Mouse (Mus musculus) cerebellum, adult 9-11 months (tissue): ENCODE results near the gene Kif1a.
A peak's percentile ranks its signal among the peaks of the same experiment; 100 is the strongest.
"Not testable (repeated sequence)": the region's sequence is repeated elsewhere in the genome, so short reads cannot be mapped to it uniquely, and the experiment has no call there.

Source experiments
- DNase-seq: peaks from one replicate; pipeline ENCODE4 v3.0.0; 2022

Gene Kif1a

DNA sequence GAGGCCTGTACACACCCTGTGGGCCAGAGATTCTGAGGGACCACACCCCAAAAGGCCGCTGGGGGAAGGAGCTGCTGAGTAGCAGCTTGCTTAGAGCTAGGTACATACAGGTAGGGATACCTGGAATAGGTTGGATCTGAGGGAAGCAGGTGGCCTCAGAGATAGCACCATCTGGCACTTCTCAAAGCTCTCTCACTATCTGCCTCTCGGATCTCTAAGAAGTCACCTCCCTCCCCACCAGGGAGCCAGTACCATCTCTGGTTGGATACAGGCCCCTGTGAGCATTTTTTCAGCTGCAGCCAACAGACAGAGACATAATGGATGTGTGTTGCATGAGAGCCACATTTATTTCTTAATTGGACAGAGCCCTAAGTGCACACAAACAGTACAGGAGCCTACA, 86.6 kb downstream of the Kif1a start:
- peak; percentile 65 for DNase-seq

GRCm38 (mm10) chr1:93014460-93014859, 87.3 kb downstream of the Kif1a start:
- DNase-seq = peak; percentile 76

DNA sequence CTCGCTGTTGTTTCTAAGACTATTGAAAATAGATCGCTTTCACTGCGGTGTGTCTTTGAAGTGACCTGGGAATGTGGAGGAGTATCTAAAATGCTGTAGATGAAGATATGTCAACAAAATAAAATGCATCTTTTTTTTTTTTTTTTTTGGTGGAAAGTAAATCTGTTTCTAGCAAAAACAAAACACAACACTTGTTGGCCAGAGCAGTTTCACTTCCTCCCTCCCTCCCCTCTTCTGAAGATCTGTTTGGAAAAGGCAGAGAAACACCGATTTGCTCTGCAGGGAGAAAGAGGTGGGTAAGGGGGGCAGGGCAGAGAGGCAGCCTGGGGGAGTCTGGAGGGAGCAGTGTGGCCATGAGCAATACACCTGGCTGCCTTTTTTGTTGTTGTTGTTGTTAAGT, 88.4 kb downstream of the Kif1a start:
- DNase-seq = no peak

GRCm38 (mm10) chr1:93012103-93012585, 89.6 kb downstream of the Kif1a start:
- DNase-seq = peak; percentile 17

- DNase-seq = no peak
Observed at GRCm38 (mm10) chr1:93010731-93011130, 91.0 kb downstream of the Kif1a start.

- no peak for DNase-seq
Observed at GRCm38 (mm10) chr1:93009196-93009595, 92.6 kb downstream of the Kif1a start.

GRCm38 (mm10) chr1:93006061-93006460, 95.7 kb downstream of the Kif1a start, which contains the start of gene Aqp12:
Aqp12 (plus strand) TSS chr1:93006334.
- DNase-seq = no peak

DNA sequence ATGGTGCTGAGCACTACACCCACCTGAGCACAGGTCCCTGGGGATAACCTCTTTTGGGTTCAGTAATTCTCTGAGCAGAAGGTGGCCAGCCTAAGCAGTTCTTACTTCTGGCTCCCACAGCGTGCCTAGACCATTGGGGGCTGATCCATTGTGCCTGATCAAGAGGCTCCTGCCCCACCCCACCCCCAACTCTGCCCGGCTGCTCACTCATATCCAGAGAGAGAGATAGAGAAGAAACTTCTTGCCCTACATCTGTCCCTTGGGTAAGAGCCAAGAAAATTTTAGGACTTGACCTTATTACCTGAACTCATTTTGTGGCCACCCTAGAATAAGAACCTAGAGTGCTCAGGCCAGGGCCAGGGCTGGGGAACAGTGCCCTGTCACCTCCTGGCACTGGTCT, 108.9 kb downstream of the Kif1a start:
- no peak for DNase-seq

DNA sequence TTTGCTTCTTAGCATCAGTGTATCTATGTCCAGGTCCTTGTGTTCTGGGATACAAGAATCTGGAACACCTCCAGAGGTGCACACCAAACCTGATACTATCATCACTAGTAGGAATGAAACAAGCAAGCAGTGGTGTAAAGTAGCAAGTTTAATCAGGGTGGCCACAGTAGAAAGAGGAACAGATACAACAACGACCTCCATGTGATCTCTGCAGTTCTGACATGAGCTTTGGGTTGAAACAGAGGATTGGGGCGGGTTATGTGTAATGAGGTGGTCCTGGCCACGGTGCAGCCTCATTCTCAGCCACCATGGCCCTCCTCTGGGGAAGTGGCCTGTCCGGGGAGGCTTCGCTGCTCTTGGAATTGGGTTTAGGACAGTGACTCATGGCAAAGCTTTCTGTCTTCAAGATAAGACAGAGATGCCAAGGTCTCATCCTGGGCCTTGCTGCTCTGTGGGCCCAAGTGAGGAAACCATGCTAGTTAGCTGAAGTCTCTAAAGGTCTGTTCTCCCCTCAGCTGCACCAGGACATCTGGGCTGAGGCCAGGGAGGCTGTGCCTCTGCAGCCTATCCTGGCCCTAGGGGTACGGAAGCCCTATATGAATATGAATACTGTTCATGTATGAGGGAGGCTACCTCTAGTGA, 109.4 kb downstream of the Kif1a start:
- DNase-seq = no peak

DNA sequence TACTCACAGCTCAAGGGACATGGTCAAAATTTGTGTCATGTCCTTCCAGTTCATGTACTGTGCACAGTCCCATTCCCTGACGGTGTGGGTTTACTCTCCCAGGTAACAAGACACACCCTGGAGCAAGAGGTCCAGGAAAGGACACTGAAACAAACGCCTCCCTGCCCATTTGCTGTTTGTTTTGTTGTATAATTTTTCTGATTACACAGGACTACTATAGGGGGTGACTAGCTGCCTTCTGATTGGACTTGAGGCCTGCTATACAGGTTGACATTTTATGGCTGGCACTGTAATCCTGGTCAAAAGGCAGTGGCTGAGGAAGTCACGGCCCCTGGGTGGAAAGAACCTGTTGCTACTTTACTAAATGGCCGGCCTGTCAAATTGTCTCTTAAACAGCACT, 111.9 kb downstream of the Kif1a start:
- no peak for DNase-seq

DNA sequence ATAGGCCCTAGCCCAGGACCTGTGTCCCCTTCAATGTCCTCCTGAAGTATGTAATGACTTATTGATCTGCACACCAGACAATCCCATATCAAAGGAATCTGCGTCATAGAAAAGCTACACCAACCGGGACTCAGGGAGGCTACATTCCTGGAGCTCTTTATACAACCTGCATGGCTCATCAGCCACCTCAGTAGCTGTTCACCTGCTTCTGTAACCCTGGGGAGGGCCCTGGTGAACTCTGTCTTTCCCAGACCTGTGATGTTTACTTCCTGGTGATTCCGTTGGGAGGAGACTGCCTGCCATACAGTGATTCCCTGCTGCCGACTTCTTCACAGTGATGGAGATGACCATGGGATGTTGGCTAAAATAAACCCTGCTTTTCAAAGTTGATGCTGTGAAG, 112.9 kb downstream of the Kif1a start:
- DNase-seq = no peak

DNA sequence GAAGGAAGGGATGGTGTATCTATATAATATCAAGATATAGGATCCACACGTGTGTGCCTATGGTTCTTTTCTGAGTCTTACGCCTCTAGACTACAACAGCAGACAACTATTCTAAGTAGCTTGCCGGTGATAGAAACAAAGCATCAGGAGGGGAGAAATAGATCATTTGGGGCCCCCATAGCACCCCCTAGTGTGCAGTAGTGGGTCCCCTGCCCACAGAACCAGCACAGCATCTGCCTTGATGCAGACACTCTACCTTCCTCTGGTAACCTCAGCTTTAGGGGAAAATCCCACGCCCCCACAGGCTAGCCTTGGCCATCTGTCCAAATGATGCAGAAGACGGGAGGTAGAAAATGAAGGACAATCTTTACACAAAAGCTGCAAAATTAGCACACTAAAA, 116.8 kb downstream of the Kif1a start:
- no peak for DNase-seq

GRCm38 (mm10) chr1:92982931-92983605, 118.7 kb downstream of the Kif1a start:
- peak; percentile 20 for DNase-seq

GRCm38 (mm10) chr1:92981056-92981845, 120.5 kb downstream of the Kif1a start:
- DNase-seq = no peak

- no peak for DNase-seq
Observed at GRCm38 (mm10) chr1:92979073-92979602, 122.6 kb downstream of the Kif1a start.

DNA sequence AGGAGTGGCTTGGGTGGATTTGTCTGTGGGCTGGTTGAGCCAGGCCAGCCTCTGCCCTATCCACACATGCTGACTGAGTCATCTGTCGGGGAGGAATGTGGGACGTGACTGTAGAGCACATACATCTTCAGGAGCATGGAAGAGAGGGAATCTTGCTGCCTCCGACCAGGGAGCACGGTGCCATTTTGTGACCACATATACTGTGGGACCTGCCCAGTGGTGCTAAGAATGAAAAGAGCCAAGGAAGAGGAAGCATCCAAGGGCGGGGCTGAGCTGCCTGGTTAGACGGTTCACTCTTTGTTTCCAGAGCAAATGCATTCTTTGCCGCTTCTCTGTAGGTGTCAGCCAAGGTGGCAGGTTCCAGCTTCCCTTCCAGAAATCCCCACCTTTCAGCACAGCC, 123.1 kb downstream of the Kif1a start:
- no peak for DNase-seq

DNA sequence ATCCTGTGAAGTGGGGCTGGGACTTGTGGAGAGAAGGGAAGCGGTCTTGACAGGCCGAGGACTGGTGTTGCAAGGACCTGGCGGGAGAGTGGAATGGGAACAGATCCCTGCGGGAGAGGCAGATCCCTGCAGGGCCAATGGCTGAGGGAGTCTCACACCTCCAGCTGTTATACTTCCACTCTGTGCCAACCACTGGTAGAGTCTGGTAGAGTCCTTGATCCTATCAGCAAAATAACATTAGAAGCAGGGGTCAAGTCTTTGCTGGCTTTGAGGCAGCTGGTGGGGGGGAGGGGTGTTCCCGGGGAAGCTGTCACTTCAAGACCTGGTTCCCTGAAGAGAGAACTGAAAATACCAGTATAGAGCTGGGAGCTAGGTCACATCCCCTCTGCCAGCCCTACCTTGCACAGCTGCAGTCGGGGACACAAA, 125.6 kb downstream of the Kif1a start:
- no peak for DNase-seq

DNA sequence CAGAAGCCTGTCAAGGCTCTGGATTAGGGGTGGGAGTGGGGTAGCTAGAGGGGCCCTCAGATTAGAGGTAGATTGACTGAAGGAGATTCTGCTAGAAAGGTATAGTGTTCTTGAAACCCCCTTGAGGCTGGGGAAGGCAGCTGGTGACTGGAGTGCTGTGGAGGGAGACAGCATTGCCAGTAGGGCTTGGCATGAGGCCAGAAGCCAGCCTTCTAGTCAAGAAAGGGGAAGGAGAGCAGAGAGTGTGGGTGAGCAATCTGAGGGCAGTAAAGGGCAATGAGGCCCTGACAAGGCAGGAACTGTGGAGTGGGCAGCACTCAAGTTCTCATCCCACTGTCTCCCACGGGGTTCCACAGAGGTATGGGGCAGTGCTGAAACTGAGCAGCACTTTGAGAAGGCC, 128.9 kb downstream of the Kif1a start:
- DNase-seq = no peak

GRCm38 (mm10) chr1:92971879-92972795, 129.6 kb downstream of the Kif1a start:
- no peak for DNase-seq

DNA sequence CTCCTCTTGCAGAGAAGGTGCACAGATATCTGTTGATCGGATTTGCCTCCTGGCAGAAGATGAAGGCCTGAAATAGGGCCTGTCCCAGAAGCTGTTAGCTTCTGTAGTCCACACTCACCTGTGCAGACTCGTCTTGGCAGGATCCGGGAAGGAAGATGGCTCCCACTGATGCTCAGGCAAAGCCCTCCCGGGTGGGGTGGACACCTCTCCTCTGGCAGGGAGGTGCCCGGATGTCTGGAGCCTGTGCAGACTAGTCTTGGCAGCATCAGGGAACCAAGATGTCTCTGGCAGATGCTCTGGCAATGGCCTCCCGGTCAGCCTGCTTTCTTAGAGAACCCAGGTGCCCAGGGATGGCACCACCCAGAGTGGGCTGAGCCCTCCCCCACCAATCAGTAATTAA, 131.0 kb downstream of the Kif1a start:
- DNase-seq = not testable (repeated sequence)
